Mouse (Mus musculus) testis, adult 2 months (tissue): ENCODE measurements around the gene Zbtb22.

Source experiments
- CTCF ChIP-seq: fragments of 200-500 bp; IDR thresholded peaks from 2 replicates; pipeline ENCODE4 v1.5.1; 2012; ENCODE audit warnings: low read depth, mild to moderate bottlenecking, inconsistent platforms, low read length, moderate library complexity; ENCODE audit not compliant: control insufficient read depth, insufficient read depth, insufficient replicate concordance
- POLR2A ChIP-seq: fragments of 200-500 bp; IDR thresholded peaks from 2 replicates; pipeline ENCODE4 v1.6.1; 2012; ENCODE audit warnings: low read depth, mild to moderate bottlenecking, inconsistent platforms, low read length, moderate library complexity; ENCODE audit not compliant: control insufficient read depth

GRCm38 (mm10) chr17:33924577-33925283, 9.0 kb downstream of the Zbtb22 start:
- TF ChIP-seq CTCF: peak; percentile 54; the same call in 1 of the 2 replicates
- no peak for TF ChIP-seq POLR2A
